ENCODE assay signal across 24 mouse cellular contexts in genomic region chr11:103648656-103649055, GRCm38 (mm10). TPM values are rescaled to one million over a fixed set of nuclear protein-coding genes. Genes with fewer than 3 reads are reported as not detected.
DNase-seq lines count a peak whose midpoint lies in the region; ATAC-seq and TF ChIP-seq lines count a peak whose summit lies in the region.
"Had no signal": no experiment of that assay in that cellular context is flagged by ENCODE, and none has a peak within 500 bp of the region (broad histone marks: within the 10 kb centered on the region; RNA-seq: fewer than 3 reads in every experiment).

No protein-coding gene starts in this region.

- no peak for TF ChIP-seq EP300 in lung, postnatal 0 days (IDR thresholded peaks at IDR 0.05)

- no peak for TF ChIP-seq CTCF in forebrain, postnatal 0 days (IDR thresholded peaks at IDR 0.05; ENCODE audit: low read depth)
- TF ChIP-seq CTCF in lung, postnatal 0 days (IDR thresholded peaks at IDR 0.05), result no peak

- 0 out of 2 replicates have a peak overlapping the region, but pooled peaks have one; percentile 29 for H3K27ac ChIP-seq in forebrain, postnatal 0 days (ENCODE audit: low read depth, low read length)
- H3K27ac ChIP-seq in forebrain, embryonic 11.5 days (ENCODE audit: low read depth, low read length), result no peak overlapping the region
- no peak overlapping the region for H3K27ac ChIP-seq in limb, embryonic 10.5 days
- no peak overlapping the region for H3K27ac ChIP-seq in lung, postnatal 0 days (ENCODE audit: low read length)
- H3K27ac ChIP-seq: heart, embryonic 13.5 days; hindbrain, embryonic 14.5 days; intestine, embryonic 15.5 days; liver, embryonic 12.5 days had no signal

- intact Hi-C loops in left cerebral cortex, postnatal 14 days (cut with DNase I), result no loop called here

- no peaks in the 10 kb centered on the region for H3K9me3 ChIP-seq in forebrain, postnatal 0 days (ENCODE audit: low read length)
- H3K9me3 ChIP-seq in forebrain, embryonic 11.5 days (ENCODE audit: control insufficient read depth, low read length), result no peaks in the 10 kb centered on the region
- H3K9me3 ChIP-seq in limb, embryonic 10.5 days (replicated peaks), result no peaks in the 10 kb centered on the region
- H3K9me3 ChIP-seq in lung, postnatal 0 days (ENCODE audit: low read length), result no peaks in the 10 kb centered on the region
- H3K9me3 ChIP-seq: G1E; intestine, embryonic 15.5 days; liver, embryonic 12.5 days had no signal

- peak overlapping the region; percentile 43 for H3K4me3 ChIP-seq in forebrain, postnatal 0 days (ENCODE audit: low read depth, low read length)
- H3K4me3 ChIP-seq in forebrain, embryonic 11.5 days (ENCODE audit: low read depth, low read length), result no peak overlapping the region
- peak overlapping the region; percentile 51; the same call in 1 of the 2 replicates for H3K4me3 ChIP-seq in limb, embryonic 10.5 days
- H3K4me3 ChIP-seq in lung, postnatal 0 days (ENCODE audit: low read depth, low read length), result no peak overlapping the region
- H3K4me3 ChIP-seq: erythroblast, embryonic 14.5 days had no signal

- H3K4me1 ChIP-seq in forebrain, postnatal 0 days (ENCODE audit: insufficient read depth), result peaks cover 16% of the 10 kb centered on the region; the same call in 1 of the 2 replicates
- peaks cover 8% of the 10 kb centered on the region; the same call in 1 of the 2 replicates for H3K4me1 ChIP-seq in forebrain, embryonic 11.5 days (replicated peaks; ENCODE audit: control insufficient read depth, insufficient read depth, low read length)
- peaks cover 47% of the 10 kb centered on the region for H3K4me1 ChIP-seq in limb, embryonic 10.5 days
- no peaks in the 10 kb centered on the region for H3K4me1 ChIP-seq in lung, postnatal 0 days (ENCODE audit: insufficient read depth, low read depth, low read length)

- peaks cover 57% of the 10 kb centered on the region for H3K27me3 ChIP-seq in forebrain, postnatal 0 days (ENCODE audit: insufficient read depth, low read length)
- peaks cover 62% of the 10 kb centered on the region for H3K27me3 ChIP-seq in forebrain, embryonic 11.5 days (ENCODE audit: control insufficient read depth, insufficient read depth, low read length)
- peaks cover 73% of the 10 kb centered on the region for H3K27me3 ChIP-seq in limb, embryonic 10.5 days (ENCODE audit: low read depth, poor library complexity, severe bottlenecking)
- H3K27me3 ChIP-seq in lung, postnatal 0 days (replicated peaks; ENCODE audit: insufficient read depth, low read length), result peaks cover 51% of the 10 kb centered on the region

- H3K4me2 ChIP-seq in forebrain, postnatal 0 days (ENCODE audit: low read depth), result peak overlapping the region; percentile 65; the same call in 1 of the 2 replicates
- no peak overlapping the region for H3K4me2 ChIP-seq in forebrain, embryonic 11.5 days (ENCODE audit: low read depth, low read length, severe bottlenecking)
- H3K4me2 ChIP-seq in lung, postnatal 0 days (replicated peaks; ENCODE audit: low read depth, low read length), result no peak overlapping the region

- 22% methylated on average over 7 of the region's 7 CpGs for WGBS in forebrain, postnatal 0 days
- WGBS in forebrain, embryonic 11.5 days, result 20% methylated on average over 7 of the region's 7 CpGs
- WGBS in limb, embryonic 10.5 days, result 30% methylated on average over 7 of the region's 7 CpGs
- WGBS in lung, postnatal 0 days, result 28% methylated on average over 7 of the region's 7 CpGs

- H3K36me3 ChIP-seq in forebrain, postnatal 0 days (ENCODE audit: insufficient read depth), result no peaks in the 10 kb centered on the region
- H3K36me3 ChIP-seq in forebrain, embryonic 11.5 days (ENCODE audit: control insufficient read depth, insufficient read depth, low read length), result no peaks in the 10 kb centered on the region
- no peaks in the 10 kb centered on the region for H3K36me3 ChIP-seq in limb, embryonic 10.5 days
- H3K36me3 ChIP-seq in lung, postnatal 0 days (ENCODE audit: insufficient read depth, low read length), result no peaks in the 10 kb centered on the region
- H3K36me3 ChIP-seq: G1E; heart, embryonic 13.5 days; intestine, embryonic 15.5 days; liver, embryonic 12.5 days had no signal

- H3K9ac ChIP-seq in forebrain, postnatal 0 days, result no peak overlapping the region
- no peak overlapping the region for H3K9ac ChIP-seq in forebrain, embryonic 11.5 days (ENCODE audit: low read length)
- no peak overlapping the region for H3K9ac ChIP-seq in lung, postnatal 0 days (replicated peaks; ENCODE audit: low read depth)
- H3K9ac ChIP-seq: heart, embryonic 13.5 days; hindbrain, embryonic 14.5 days; intestine, embryonic 15.5 days; liver, embryonic 12.5 days had no signal

- DNase-seq in forebrain, postnatal 0 days, result peak; percentile 49
- DNase-seq in forebrain, embryonic 11.5 days (ENCODE audit: low spot score), result no peak
- peak; percentile 58 to 81 for DNase-seq in left cerebral cortex, postnatal 14 days (ENCODE audit: low spot score in 2 of 2)
- DNase-seq in left cerebral cortex, adult 18-20 months (ENCODE audit: low spot score in 2 of 2), result no peak
- DNase-seq in R1 (ENCODE audit: low read depth, low spot score), result peak; percentile 11
- DNase-seq in limb, embryonic 10.5 days (ENCODE audit: low spot score), result no peak
- DNase-seq in kidney, adult 9 months, result no peak
- DNase-seq in lung, postnatal 0 days (ENCODE audit: low spot score), result no peak
- DNase-seq: heart, postnatal 36 days; lung, adult 2 months; spleen, adult 18-20 months had no signal

- peak; percentile 42; the same call in 1 of the 2 replicates for ATAC-seq in forebrain, postnatal 0 days
- no peak for ATAC-seq in forebrain, embryonic 11.5 days (replicated peaks; ENCODE audit: low FRiP score)
- no peak for ATAC-seq in lung, postnatal 0 days
- ATAC-seq: intestine, embryonic 15.5 days; liver, embryonic 12.5 days had no signal

RNA-seq across cellular contexts. Expression of gene Rprml, which starts 0.7 kb away (rescaled TPM):
- 44.8 and 56.6 TPM in 2 replicates for total RNA-seq in forebrain, postnatal 0 days (2014; rRNA removed)
- 65.4 and 71.1 TPM in 2 replicates for polyA plus RNA-seq in forebrain, postnatal 0 days (2015; fragmentation: Nextera tagmentation; extraction: Ambion mirVana)
- polyA plus RNA-seq in forebrain, embryonic 11.5 days (2014; fragmentation: Nextera tagmentation; extraction: Ambion mirVana), result not detected in 2 replicates
- 100 to 1,000 TPM; 114 to 120 TPM for total RNA-seq in left cerebral cortex, postnatal 14 days (2021)
- 10 to 100 TPM; 84.7 to 92.0 TPM for total RNA-seq in left cerebral cortex, adult 18-20 months (2021)
- 0.48 and 1.0 TPM in 2 replicates for polyA plus RNA-seq in limb, embryonic 10.5 days (2016; fragmentation: Nextera tagmentation; extraction: Ambion mirVana)
- 0.18 and 0.19 TPM in 2 replicates for polyA plus RNA-seq in lung, postnatal 0 days (2015; fragmentation: Nextera tagmentation; extraction: Ambion mirVana)
- total RNA-seq: adrenal gland, postnatal 14 days; G1E; gastrocnemius, adult 18-20 months; heart, postnatal 36 days had no signal
- polyA plus RNA-seq: erythroblast, embryonic 14.5 days; G1E; heart, embryonic 13.5 days; hindbrain, embryonic 14.5 days; kidney, embryonic 14.5 days; liver, embryonic 12.5 days; stomach, embryonic 14.5 days had no signal

RNA-seq across cellular contexts. Expression of gene Lyzl6, which starts 10.0 kb away (rescaled TPM):
- not detected in 2 replicates for total RNA-seq in forebrain, postnatal 0 days (2014; rRNA removed)
- polyA plus RNA-seq in forebrain, postnatal 0 days (2015; fragmentation: Nextera tagmentation; extraction: Ambion mirVana), result not detected in 2 replicates
- not detected in 2 replicates for polyA plus RNA-seq in forebrain, embryonic 11.5 days (2014; fragmentation: Nextera tagmentation; extraction: Ambion mirVana)
- total RNA-seq in left cerebral cortex, postnatal 14 days (2021), result not detected
- not detected for total RNA-seq in left cerebral cortex, adult 18-20 months (2021)
- not detected in 2 replicates for polyA plus RNA-seq in limb, embryonic 10.5 days (2016; fragmentation: Nextera tagmentation; extraction: Ambion mirVana)
- not detected in 2 replicates for polyA plus RNA-seq in lung, postnatal 0 days (2015; fragmentation: Nextera tagmentation; extraction: Ambion mirVana)
- total RNA-seq: adrenal gland, postnatal 14 days; G1E; gastrocnemius, adult 18-20 months; heart, postnatal 36 days had no signal
- polyA plus RNA-seq: embryonic facial prominence, embryonic 11.5 days; erythroblast, embryonic 14.5 days; forebrain, embryonic 16.5 days; G1E; heart, embryonic 13.5 days; hindbrain, embryonic 14.5 days; intestine, embryonic 15.5 days; kidney, embryonic 14.5 days; liver, embryonic 12.5 days; lung, adult 2 months; neural tube, embryonic 11.5 days; stomach, embryonic 14.5 days had no signal

RNA-seq across cellular contexts. Expression of gene Gm884, which starts 27.7 kb away (rescaled TPM):
- not detected in 2 replicates for total RNA-seq in forebrain, postnatal 0 days (2014; rRNA removed)
- polyA plus RNA-seq in forebrain, postnatal 0 days (2015; fragmentation: Nextera tagmentation; extraction: Ambion mirVana), result not detected in 2 replicates
- not detected in 2 replicates for polyA plus RNA-seq in forebrain, embryonic 11.5 days (2014; fragmentation: Nextera tagmentation; extraction: Ambion mirVana)
- total RNA-seq in left cerebral cortex, postnatal 14 days (2021), result under 1 TPM in 1 of 2 experiments, not detected in 1; 0.04 TPM
- under 1 TPM; 0.02 to 0.05 TPM for total RNA-seq in left cerebral cortex, adult 18-20 months (2021)
- not detected in 2 replicates for polyA plus RNA-seq in limb, embryonic 10.5 days (2016; fragmentation: Nextera tagmentation; extraction: Ambion mirVana)
- polyA plus RNA-seq in lung, postnatal 0 days (2015; fragmentation: Nextera tagmentation; extraction: Ambion mirVana), result not detected in 2 replicates
- total RNA-seq: adrenal gland, postnatal 14 days; gastrocnemius, adult 18-20 months; heart, postnatal 36 days had no signal
- polyA plus RNA-seq: embryonic facial prominence, embryonic 11.5 days; erythroblast, embryonic 14.5 days; forebrain, embryonic 16.5 days; G1E; heart, embryonic 13.5 days; hindbrain, embryonic 14.5 days; intestine, embryonic 15.5 days; kidney, embryonic 14.5 days; liver, embryonic 12.5 days; lung, adult 2 months; neural tube, embryonic 11.5 days; stomach, embryonic 14.5 days had no signal

RNA-seq across cellular contexts. Expression of gene Gosr2, which starts 49.0 kb away (rescaled TPM):
- 91.6 and 117 TPM in 2 replicates for total RNA-seq in forebrain, postnatal 0 days (2014; rRNA removed)
- polyA plus RNA-seq in forebrain, postnatal 0 days (2015; fragmentation: Nextera tagmentation; extraction: Ambion mirVana), result 102 and 103 TPM in 2 replicates
- 86.7 and 94.9 TPM in 2 replicates for polyA plus RNA-seq in forebrain, embryonic 11.5 days (2014; fragmentation: Nextera tagmentation; extraction: Ambion mirVana)
- 10 to 100 TPM; 70.9 to 77.0 TPM for total RNA-seq in left cerebral cortex, postnatal 14 days (2021)
- total RNA-seq in left cerebral cortex, adult 18-20 months (2021), result 10 to 100 TPM; 70.3 to 80.4 TPM
- polyA plus RNA-seq in limb, embryonic 10.5 days (2016; fragmentation: Nextera tagmentation; extraction: Ambion mirVana), result 94.5 and 108 TPM in 2 replicates
- 78.5 and 87.6 TPM in 2 replicates for polyA plus RNA-seq in lung, postnatal 0 days (2015; fragmentation: Nextera tagmentation; extraction: Ambion mirVana)

Comparison
In these comparisons a context has a peak if more than half of its experiments do, and no peak if none do; other contexts are left out.
1. DNase-seq: peak in forebrain, postnatal 0 days (single experiment), left cerebral cortex, postnatal 14 days (2 of 2) and R1 (single experiment); none in forebrain, embryonic 11.5 days (single experiment), left cerebral cortex, adult 18-20 months (0 of 2), limb, embryonic 10.5 days (single experiment), kidney, adult 9 months (single experiment) and lung, postnatal 0 days (single experiment).
2. H3K4me3 ChIP-seq: peak in forebrain, postnatal 0 days (single experiment) and limb, embryonic 10.5 days (single experiment); none in forebrain, embryonic 11.5 days (single experiment) and lung, postnatal 0 days (single experiment).
3. RNA of gene Rprml, which starts 0.7 kb away (polyA plus RNA-seq): 65.4 to 71.1 TPM in forebrain, postnatal 0 days; 0.48 to 1.0 TPM in limb, embryonic 10.5 days, 0.18 to 0.19 TPM in lung, postnatal 0 days and not detected in forebrain, embryonic 11.5 days; every median in the first group is over 10 times any median in the second.